Comparison of ENCODE assay signal across 9 mouse cellular contexts in the genomic region with DNA sequence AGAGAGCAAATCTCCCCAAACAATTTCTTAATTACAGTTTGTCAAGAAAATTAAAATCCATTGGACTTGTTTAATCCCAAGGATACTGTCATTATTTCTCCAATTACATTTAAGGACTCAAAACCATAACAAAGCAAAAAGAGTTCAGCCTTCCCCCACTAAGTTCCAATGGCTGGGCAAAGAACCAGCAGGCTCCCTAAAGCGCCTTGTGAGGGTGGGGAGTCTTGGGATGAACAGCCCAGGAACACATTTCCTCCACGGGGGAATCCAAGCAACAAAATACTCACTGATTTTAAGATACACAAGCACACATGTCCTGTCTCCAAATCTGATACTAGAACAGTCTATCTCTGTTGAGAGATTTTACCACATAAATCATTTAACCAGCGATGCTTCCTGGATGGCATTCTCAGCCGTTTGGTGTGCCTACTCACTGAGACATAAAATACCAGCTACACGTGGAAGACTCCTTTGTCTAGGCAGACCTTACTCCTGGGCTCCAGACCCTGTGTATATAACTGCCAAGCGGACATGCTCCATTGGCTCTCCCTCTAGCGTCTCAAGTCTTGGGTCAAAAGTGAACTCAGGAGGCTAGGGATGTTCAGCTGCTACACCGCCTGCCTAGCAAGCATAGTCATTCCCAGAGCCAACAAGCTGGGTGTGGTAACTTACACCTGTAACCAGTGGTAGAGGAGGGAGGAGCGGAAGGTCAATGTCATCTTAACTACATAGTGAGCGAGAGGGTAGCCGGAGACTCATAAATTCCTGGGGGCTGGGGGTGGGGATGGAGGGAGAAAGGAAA.
DNase-seq lines count a peak whose midpoint lies in the region; ATAC-seq and TF ChIP-seq lines count a peak whose summit lies in the region.
"Had no signal": no experiment of that assay in that cellular context is flagged by ENCODE, and none has a peak within 500 bp of the region (broad histone marks: within the 10 kb centered on the region; RNA-seq: fewer than 3 reads in every experiment).

No protein-coding gene starts in this region.

- TF ChIP-seq CTCF in testis, adult 2 months (IDR thresholded peaks at IDR 0.05; ENCODE audit: control insufficient read depth, insufficient read depth, insufficient replicate concordance, low read depth, low read length): no peak
- no peak; the same call in 1 of the 2 replicates for TF ChIP-seq CTCF in stomach, postnatal 0 days (IDR thresholded peaks at IDR 0.05; ENCODE audit: low read depth)

- TF ChIP-seq POLR2A in testis, adult 2 months (IDR thresholded peaks at IDR 0.05; ENCODE audit: control insufficient read depth, low read depth, low read length): no peak

- H3K4me1 ChIP-seq in testis, adult 2 months (ENCODE audit: control insufficient read depth, insufficient read depth, low read length): no peaks in the 10 kb centered on the region
- H3K4me1 ChIP-seq in kidney, embryonic 15.5 days: peaks cover 70% of the 10 kb centered on the region
- H3K4me1 ChIP-seq in stomach, postnatal 0 days (replicated peaks; ENCODE audit: control insufficient read depth, insufficient read depth): peaks cover 14% of the 10 kb centered on the region

- 36% methylated on average over 11 of the region's 11 CpGs for whole genome bisulfite sequencing in kidney, embryonic 15.5 days
- WGBS in stomach, postnatal 0 days: 38% methylated on average over 11 of the region's 11 CpGs

- peak overlapping the region; percentile 46; the same call in 1 of the 2 replicates for H3K27ac ChIP-seq in testis, adult 2 months (ENCODE audit: control insufficient read depth, insufficient read depth, low read depth, low read length)
- peak overlapping the region; percentile 85 for H3K27ac ChIP-seq in kidney, embryonic 15.5 days
- H3K27ac ChIP-seq in stomach, postnatal 0 days (replicated peaks): peak overlapping the region; percentile 84

- no peak overlapping the region; the same call in 1 of the 2 replicates for H3K4me2 ChIP-seq in kidney, embryonic 15.5 days
- H3K4me2 ChIP-seq in stomach, postnatal 0 days (replicated peaks; ENCODE audit: low read depth): no peak overlapping the region

- H3K9ac ChIP-seq in kidney, embryonic 15.5 days: no peak overlapping the region
- H3K9ac ChIP-seq in stomach, postnatal 0 days (ENCODE audit: low read length): no peak overlapping the region

- no peaks in the 10 kb centered on the region for H3K27me3 ChIP-seq in testis, adult 2 months (ENCODE audit: control insufficient read depth, insufficient read depth, low read length)
- no peaks in the 10 kb centered on the region for H3K27me3 ChIP-seq in kidney, embryonic 15.5 days
- no peaks in the 10 kb centered on the region for H3K27me3 ChIP-seq in stomach, postnatal 0 days (ENCODE audit: control insufficient read depth, insufficient read depth, low read length)

- H3K36me3 ChIP-seq in testis, adult 2 months (ENCODE audit: control insufficient read depth, insufficient read depth, low read length): no peaks in the 10 kb centered on the region
- peaks cover 3% of the 10 kb centered on the region; the same call in 1 of the 2 replicates for H3K36me3 ChIP-seq in kidney, embryonic 15.5 days
- H3K36me3 ChIP-seq in stomach, postnatal 0 days (ENCODE audit: control insufficient read depth, insufficient read depth, low read length): no peaks in the 10 kb centered on the region

- peak; percentile 43 for DNase-seq in gastrocnemius, adult 18-20 months (ENCODE audit: low spot score)
- DNase-seq in gastrocnemius, adult 8-10 months (ENCODE audit: low spot score in 2 of 2): no peak
- no peak for DNase-seq in testis, postnatal 14 days (ENCODE audit: low spot score)
- DNase-seq in stomach, postnatal 0 days (ENCODE audit: low spot score): peak; percentile 37
- no peak for DNase-seq in thymus, postnatal 14 days
- no peak for DNase-seq in c-Kit-positive CD71-positive TER-119-positive erythroid progenitor cells, embryonic 14.5 days (ENCODE audit: low spot score)
- DNase-seq: thymus, postnatal 25 days had no signal

- H3K4me3 ChIP-seq in testis, adult 2 months (ENCODE audit: control insufficient read depth, low read depth, low read length): no peak overlapping the region
- no peak overlapping the region for H3K4me3 ChIP-seq in kidney, embryonic 15.5 days (replicated peaks)
- H3K4me3 ChIP-seq in stomach, postnatal 0 days (ENCODE audit: low read depth, low read length): no peak overlapping the region

- no peak for TF ChIP-seq EP300 in stomach, postnatal 0 days (optimal IDR thresholded peaks at IDR 0.05)

- no peaks in the 10 kb centered on the region for H3K9me3 ChIP-seq in kidney, embryonic 15.5 days (replicated peaks)
- H3K9me3 ChIP-seq in stomach, postnatal 0 days (ENCODE audit: control insufficient read depth, low read length): no peaks in the 10 kb centered on the region

- ATAC-seq in kidney, embryonic 15.5 days (replicated peaks; ENCODE audit: low FRiP score): peak; percentile 91
- peak; percentile 54; the same call in 1 of the 2 replicates for ATAC-seq in stomach, postnatal 0 days (ENCODE audit: low FRiP score, low TSS enrichment)

Comparison
In these comparisons a context has a peak if more than half of its experiments do, and no peak if none do; other contexts are left out.
1. DNase-seq: peak in gastrocnemius, adult 18-20 months (single experiment) and stomach, postnatal 0 days (single experiment); none in gastrocnemius, adult 8-10 months (0 of 2), testis, postnatal 14 days (single experiment), thymus, postnatal 14 days (single experiment) and c-Kit-positive CD71-positive TER-119-positive erythroid progenitor cells, embryonic 14.5 days (single experiment).
2. Peak in every context shown above with its lines, with median percentiles within 50 percentile points of each other: H3K27ac ChIP-seq.